Mouse (Mus musculus) neural tube, embryonic 14.5 days (tissue): ENCODE results near the gene Lmnb2. TPM values are rescaled to one million over a fixed set of nuclear protein-coding genes. Genes with fewer than 3 reads are reported as not detected.
A peak's percentile ranks its signal among the peaks of the same experiment; 100 is the strongest.

Experiments
- ATAC-seq: fragments of 200-750 bp; cut with Nextera tagmentation; 2 replicates; pipeline ENCODE4 v1.8.0; 2017; ENCODE audit warnings: low read depth, mild to moderate bottlenecking, moderate TSS enrichment, moderate library complexity
- H3K27ac ChIP-seq: fragments of 300-500 bp; sonication (generic); 2 replicates; pipeline ENCODE4 v1.5.1; 2014; ENCODE audit warnings: low read depth, mild to moderate bottlenecking, control low read depth, low read length, moderate library complexity, mixed read lengths
- H3K27me3 ChIP-seq: fragments of 300-500 bp; sonication (generic); 2 replicates; pipeline ENCODE4 v1.6.1; 2014; ENCODE audit warnings: low read length; ENCODE audit not compliant: control insufficient read depth, insufficient read depth
- H3K36me3 ChIP-seq: fragments of 300-500 bp; sonication (generic); 2 replicates; pipeline ENCODE4 v1.6.1; 2014; ENCODE audit warnings: low read length, mixed read lengths; ENCODE audit not compliant: control insufficient read depth, insufficient read depth
- H3K4me1 ChIP-seq: fragments of 300-500 bp; sonication (generic); 2 replicates; pipeline ENCODE4 v1.6.1; 2014; ENCODE audit warnings: low read length; ENCODE audit not compliant: control insufficient read depth, insufficient read depth
- H3K4me2 ChIP-seq: fragments of 300-500 bp; sonication (generic); 2 replicates; pipeline ENCODE4 v1.6.1; 2014; ENCODE audit warnings: mild to moderate bottlenecking, low read depth, low read length, control low read depth
- H3K4me3 ChIP-seq: fragments of 300-500 bp; sonication (generic); 2 replicates; pipeline ENCODE4 v1.5.1; 2014; ENCODE audit warnings: low read depth, low read length, control low read depth, mixed read lengths
- H3K9ac ChIP-seq: fragments of 300-500 bp; sonication (generic); replicated peaks from 2 replicates; pipeline ENCODE4 v1.6.1; 2014; ENCODE audit warnings: low read depth, mild to moderate bottlenecking, control low read depth, low read length, mixed read lengths
- H3K9me3 ChIP-seq: fragments of 300-500 bp; sonication (generic); 2 replicates; pipeline ENCODE4 v1.6.1; 2016; ENCODE audit warnings: low read length; ENCODE audit not compliant: control insufficient read depth
- WGBS: fragments of 180-500 bp; shearing (Covaris S2); extraction: QIAGEN DNeasy Blood & Tissue Kit; methylation state at CpG from one replicate; pipeline ENCODE4 v1.1.7; 2014; 5-methylcytosine and 5-hydroxymethylcytosine counted together
- polyA plus RNA-seq: library from polyadenylated mRNA; unstranded; fragments of >200 nt; fragmentation: Nextera tagmentation; extraction: Ambion mirVana; gene quantifications from 2 replicates; pipeline ENCODE4 v1.2.1, GENCODE M21; 2014

Gene Lmnb2
- polyA plus RNA-seq = 10.8 and 16.1 TPM in 2 replicates

- under 1% methylated on average over 61 of the region's 61 CpGs for WGBS
- ATAC-seq = peak; percentile 85
Observed at GRCm38 (mm10) chr10:80917779-80918434, at the start of gene Lmnb2. Gene Lmnb2, minus strand, starts transcription at chr10:80918245.

GRCm38 (mm10) chr10:80967101-80967656 is 49.1 kb upstream of the Lmnb2 start:
- Histone ChIP-seq H3K27me3 (no peaks in the 10 kb centered on the region), H3K4me2 (no peak overlapping the region), H3K9me3 (no peaks in the 10 kb centered on the region), H3K36me3 (no peaks in the 10 kb centered on the region), H3K4me3 (no peak overlapping the region), H3K27ac (no peak overlapping the region), H3K9ac (no peak overlapping the region), H3K4me1 (peaks cover 3% of the 10 kb centered on the region; the same call in 1 of the 2 replicates)
- WGBS = 63% methylated on average over 3 of the region's 3 CpGs
- ATAC-seq = no peak

More at GRCm38 (mm10) chr10:80917779-80918434, at the start of gene Lmnb2:
- Histone ChIP-seq H3K9ac (peak within 1 kb of the TSS; percentile 84), H3K4me1 (peaks cover 16% of the 10 kb centered on the region), H3K27ac (peak within 1 kb of the TSS; percentile 67), H3K4me3 (peak within 1 kb of the TSS; percentile 95), H3K4me2 (peak within 1 kb of the TSS; percentile 97), H3K36me3 (no peaks in the 10 kb centered on the region; the same call in 1 of the 2 replicates), H3K9me3 (no peaks in the 10 kb centered on the region), H3K27me3 (no peaks in the 10 kb centered on the region)

- Histone ChIP-seq H3K9ac (no peak overlapping the region), H3K4me1 (peaks cover 3% of the 10 kb centered on the region; the same call in 1 of the 2 replicates), H3K36me3 (no peaks in the 10 kb centered on the region), H3K4me2 (no peak overlapping the region), H3K4me3 (no peak overlapping the region), H3K27me3 (no peaks in the 10 kb centered on the region), H3K27ac (no peak overlapping the region), H3K9me3 (no peaks in the 10 kb centered on the region)
- WGBS = 69% methylated on average over 12 of the region's 12 CpGs
- no peak for ATAC-seq
Observed at GRCm38 (mm10) chr10:80966296-80966695, 48.3 kb upstream of the Lmnb2 start.

GRCm38 (mm10) chr10:80963031-80963975 is 45.3 kb upstream of the Lmnb2 start:
- Histone ChIP-seq H3K36me3 (no peaks in the 10 kb centered on the region), H3K9me3 (no peaks in the 10 kb centered on the region), H3K27ac (no peak overlapping the region), H3K27me3 (no peaks in the 10 kb centered on the region), H3K4me3 (no peak overlapping the region), H3K4me1 (peaks cover 3% of the 10 kb centered on the region; the same call in 1 of the 2 replicates), H3K4me2 (no peak overlapping the region), H3K9ac (no peak overlapping the region)
- 59% methylated on average over 12 of the region's 12 CpGs for WGBS
- ATAC-seq = no peak

GRCm38 (mm10) chr10:80962585-80962984 is 44.5 kb upstream of the Lmnb2 start:
- H3K27ac ChIP-seq = no peak overlapping the region
- H3K4me2 ChIP-seq = no peak overlapping the region
- peaks cover 2% of the 10 kb centered on the region; the same call in 1 of the 2 replicates for H3K4me1 ChIP-seq
- H3K4me3 ChIP-seq = no peak overlapping the region
- H3K36me3 ChIP-seq = no peaks in the 10 kb centered on the region
- WGBS = 84% methylated on average over 5 of the region's 5 CpGs
- no peaks in the 10 kb centered on the region for H3K27me3 ChIP-seq
- H3K9ac ChIP-seq = no peak overlapping the region
- no peaks in the 10 kb centered on the region for H3K9me3 ChIP-seq
- no peak for ATAC-seq

- no peak overlapping the region for H3K9ac ChIP-seq
- H3K4me3 ChIP-seq = no peak overlapping the region
- H3K9me3 ChIP-seq = no peaks in the 10 kb centered on the region
- H3K4me1 ChIP-seq = no peaks in the 10 kb centered on the region
- no peak overlapping the region for H3K4me2 ChIP-seq
- H3K36me3 ChIP-seq = no peaks in the 10 kb centered on the region
- no peak for ATAC-seq
- H3K27ac ChIP-seq = no peak overlapping the region
- H3K27me3 ChIP-seq = no peaks in the 10 kb centered on the region
- 60% methylated on average over 10 of the region's 10 CpGs for whole genome bisulfite sequencing
Observed at GRCm38 (mm10) chr10:80962051-80962472, 44.0 kb upstream of the Lmnb2 start.

- Histone ChIP-seq H3K9ac (no peak overlapping the region), H3K27ac (no peak overlapping the region), H3K4me3 (no peak overlapping the region), H3K4me1 (no peaks in the 10 kb centered on the region), H3K36me3 (no peaks in the 10 kb centered on the region), H3K27me3 (no peaks in the 10 kb centered on the region), H3K4me2 (no peak overlapping the region), H3K9me3 (no peaks in the 10 kb centered on the region)
- ATAC-seq = peak; percentile 45; the same call in 1 of the 2 replicates
- 18% methylated on average over 13 of the region's 16 CpGs for whole genome bisulfite sequencing
Observed at GRCm38 (mm10) chr10:80960551-80961508, 42.8 kb upstream of the Lmnb2 start.

- Histone ChIP-seq H3K9ac (no peak overlapping the region), H3K4me3 (no peak overlapping the region), H3K4me2 (no peak overlapping the region), H3K9me3 (no peaks in the 10 kb centered on the region), H3K27me3 (no peaks in the 10 kb centered on the region), H3K4me1 (no peaks in the 10 kb centered on the region), H3K36me3 (no peaks in the 10 kb centered on the region), H3K27ac (no peak overlapping the region)
- 94% methylated on average over 5 of the region's 5 CpGs for WGBS
- ATAC-seq = no peak
Observed at GRCm38 (mm10) chr10:80958979-80959637, 41.1 kb upstream of the Lmnb2 start.
